Mouse (Mus musculus) liver, postnatal 0 days (tissue): Measurements from ENCODE around the gene Rbms1. TPM values are rescaled to one million over a fixed set of nuclear protein-coding genes. Genes with fewer than 3 reads are reported as not detected.

ENCODE experiments used
- ATAC-seq: fragments of 200-750 bp; cut with Nextera tagmentation; 2 replicates; pipeline ENCODE4 v1.8.0; 2017; ENCODE audit warnings: mild to moderate bottlenecking, moderate library complexity
- DNase-seq: peaks from one replicate; pipeline ENCODE4 v3.0.0-alpha.2; 2016
- H3K27ac ChIP-seq: fragments of 300-500 bp; sonication (generic); 2 replicates; pipeline ENCODE4 v1.5.1; 2014; ENCODE audit warnings: antibody characterized with exemption, moderate library complexity, mild to moderate bottlenecking, low read depth
- H3K27me3 ChIP-seq: fragments of 300-500 bp; sonication (generic); 2 replicates; pipeline ENCODE4 v1.6.1; 2014; ENCODE audit warnings: low read length, control low read depth, mixed read lengths; ENCODE audit not compliant: insufficient read depth
- H3K36me3 ChIP-seq: fragments of 300-500 bp; sonication (generic); replicated peaks from 2 replicates; pipeline ENCODE4 v1.6.1; 2014; ENCODE audit warnings: mild to moderate bottlenecking, control low read depth, low read length, moderate library complexity, mixed read lengths; ENCODE audit not compliant: insufficient read depth
- H3K4me1 ChIP-seq: fragments of 300-500 bp; sonication (generic); 2 replicates; pipeline ENCODE4 v1.6.1; 2014; ENCODE audit warnings: antibody characterized with exemption, mild to moderate bottlenecking, control low read depth; ENCODE audit not compliant: insufficient read depth
- H3K4me2 ChIP-seq: fragments of 300-500 bp; sonication (generic); 2 replicates; pipeline ENCODE4 v1.6.1; 2014; ENCODE audit warnings: low read depth, mild to moderate bottlenecking, low read length, moderate library complexity, mixed read lengths
- H3K4me3 ChIP-seq: fragments of 300-500 bp; sonication (generic); 2 replicates; pipeline ENCODE4 v1.5.1; 2014; ENCODE audit warnings: low read depth, low read length
- H3K9ac ChIP-seq: fragments of 300-500 bp; sonication (generic); replicated peaks from 2 replicates; pipeline ENCODE4 v1.6.1; 2014; ENCODE audit warnings: mild to moderate bottlenecking, moderate library complexity
- H3K9me3 ChIP-seq: fragments of 300-500 bp; sonication (generic); 2 replicates; pipeline ENCODE4 v1.6.1; 2016; ENCODE audit warnings: mild to moderate bottlenecking, control low read depth, low read length, mixed read lengths
- CTCF ChIP-seq: sonication (generic); IDR thresholded peaks from 2 replicates; pipeline ENCODE4 v1.5.1; 2016; ENCODE audit warnings: antibody characterized with exemption, low read depth
- EP300 ChIP-seq: IDR thresholded peaks from 2 replicates; pipeline ENCODE4 v1.6.1; 2016; ENCODE audit warnings: antibody characterized with exemption, low read depth, mild to moderate bottlenecking
- WGBS: fragments of 180-500 bp; shearing (Covaris S2); extraction: QIAGEN DNeasy Blood & Tissue Kit; methylation state at CpG from one replicate; pipeline ENCODE4 v1.1.7; 2014; ENCODE audit not compliant: insufficient replicate concordance; 5-methylcytosine and 5-hydroxymethylcytosine counted together
- polyA plus RNA-seq: library from polyadenylated mRNA; unstranded; fragments of >200 nt; fragmentation: Nextera tagmentation; extraction: Ambion mirVana; gene quantifications from 2 replicates; pipeline ENCODE4 v1.2.1, GENCODE M21; 2015

The Rbms1 gene
- polyA plus RNA-seq, 1 experiment from 2014 or later = 38.5 TPM

DNA sequence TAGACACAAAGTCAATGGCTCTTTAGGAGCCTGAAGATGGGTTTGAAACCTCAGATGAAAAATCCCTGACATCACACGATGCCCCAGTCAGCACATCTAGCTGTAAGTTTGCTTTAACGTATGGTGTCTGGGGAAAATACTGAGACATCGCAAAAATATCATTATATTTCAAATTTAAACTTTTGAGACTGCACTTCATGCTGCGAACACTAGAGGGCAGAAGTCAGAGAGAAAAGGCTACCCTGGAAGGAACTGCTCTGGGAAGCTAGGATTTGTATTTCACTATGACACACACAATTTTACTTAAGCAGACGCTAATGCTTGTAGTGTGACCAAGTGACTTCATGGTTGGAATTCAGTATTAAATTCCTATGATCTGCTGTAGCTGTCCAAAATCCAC lies 242.1 kb downstream of the Rbms1 start:
- ATAC-seq (no peak), DNase-seq (no peak)
- TF ChIP-seq EP300 (no peak), CTCF (peak; percentile 82)
- Histone ChIP-seq H3K4me3 (no peak overlapping the region), H3K27me3 (no peaks in the 10 kb centered on the region), H3K4me2 (no peak overlapping the region), H3K4me1 (no peaks in the 10 kb centered on the region), H3K9ac (no peak overlapping the region), H3K27ac (no peak overlapping the region), H3K36me3 (no peaks in the 10 kb centered on the region), H3K9me3 (no peaks in the 10 kb centered on the region)
- 23% methylated on average over 5 of the region's 5 CpGs for WGBS

GRCm38 (mm10) chr2:60720205-60720604 lies 242.8 kb downstream of the Rbms1 start:
- H3K4me2 ChIP-seq = no peak overlapping the region
- 69% methylated on average over 8 of the region's 8 CpGs for WGBS
- no peak overlapping the region for H3K4me3 ChIP-seq
- H3K27ac ChIP-seq = no peak overlapping the region
- H3K4me1 ChIP-seq = no peaks in the 10 kb centered on the region
- H3K27me3 ChIP-seq = no peaks in the 10 kb centered on the region
- H3K9ac ChIP-seq = no peak overlapping the region
- H3K9me3 ChIP-seq = no peaks in the 10 kb centered on the region
- H3K36me3 ChIP-seq = no peaks in the 10 kb centered on the region
- TF ChIP-seq CTCF (no peak), EP300 (no peak)
- no peak for ATAC-seq
- DNase-seq = no peak

DNA sequence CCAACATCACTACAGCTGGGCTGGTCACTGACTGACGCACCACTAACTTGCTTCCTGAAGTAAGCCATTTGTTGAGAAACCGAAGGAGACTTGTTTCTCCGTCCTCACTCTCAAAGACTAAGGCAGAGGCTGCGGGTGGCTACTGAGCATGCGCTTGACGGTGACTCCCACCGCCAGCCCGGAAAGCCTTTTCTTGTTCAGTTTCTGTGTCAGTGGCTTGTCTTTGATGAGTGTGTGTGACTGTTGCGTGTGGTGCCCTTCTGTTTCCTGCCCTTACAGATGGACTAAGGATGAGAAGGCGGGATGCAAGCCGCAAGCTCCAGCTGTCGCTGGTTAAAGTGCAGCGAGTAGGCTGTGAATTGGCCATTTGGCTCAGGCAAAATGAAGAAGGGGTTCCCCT lies 245.6 kb downstream of the Rbms1 start:
- Histone ChIP-seq H3K27ac (no peak overlapping the region), H3K36me3 (no peaks in the 10 kb centered on the region), H3K27me3 (no peaks in the 10 kb centered on the region), H3K4me2 (peak overlapping the region; percentile 38), H3K4me1 (no peaks in the 10 kb centered on the region), H3K9me3 (no peaks in the 10 kb centered on the region), H3K9ac (no peak overlapping the region), H3K4me3 (no peak overlapping the region)
- DNase-seq = no peak
- no peak for TF ChIP-seq CTCF
- no peak for TF ChIP-seq EP300
- WGBS = 53% methylated on average over 13 of the region's 13 CpGs
- no peak for ATAC-seq

DNA sequence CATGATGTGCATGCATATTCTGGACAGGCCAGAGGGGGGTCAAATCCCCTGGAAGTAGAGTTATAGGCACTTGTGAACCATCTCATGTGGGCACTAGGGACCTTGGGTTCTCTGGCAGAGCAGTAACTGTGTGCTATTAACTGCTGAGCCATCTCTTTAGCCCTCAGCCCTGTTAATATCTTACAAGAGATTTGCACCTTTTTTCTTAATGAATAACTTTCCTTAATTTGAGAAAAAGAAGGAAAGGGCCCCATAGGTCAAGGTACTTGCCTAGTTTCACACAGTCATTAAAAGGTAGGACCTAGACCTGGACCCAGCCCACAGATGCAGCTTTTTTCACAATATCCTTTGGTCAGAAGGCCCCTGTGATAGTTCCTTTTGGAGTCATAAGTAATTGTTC lies 246.4 kb downstream of the Rbms1 start:
- DNase-seq (no peak), ATAC-seq (no peak)
- H3K4me2 ChIP-seq = no peak overlapping the region
- H3K27ac ChIP-seq = no peak overlapping the region
- no peak overlapping the region for H3K4me3 ChIP-seq
- H3K27me3 ChIP-seq = no peaks in the 10 kb centered on the region
- H3K9ac ChIP-seq = no peak overlapping the region
- no peaks in the 10 kb centered on the region for H3K36me3 ChIP-seq
- no peaks in the 10 kb centered on the region for H3K4me1 ChIP-seq
- TF ChIP-seq CTCF = no peak
- TF ChIP-seq EP300 = no peak
- H3K9me3 ChIP-seq = no peaks in the 10 kb centered on the region

DNA sequence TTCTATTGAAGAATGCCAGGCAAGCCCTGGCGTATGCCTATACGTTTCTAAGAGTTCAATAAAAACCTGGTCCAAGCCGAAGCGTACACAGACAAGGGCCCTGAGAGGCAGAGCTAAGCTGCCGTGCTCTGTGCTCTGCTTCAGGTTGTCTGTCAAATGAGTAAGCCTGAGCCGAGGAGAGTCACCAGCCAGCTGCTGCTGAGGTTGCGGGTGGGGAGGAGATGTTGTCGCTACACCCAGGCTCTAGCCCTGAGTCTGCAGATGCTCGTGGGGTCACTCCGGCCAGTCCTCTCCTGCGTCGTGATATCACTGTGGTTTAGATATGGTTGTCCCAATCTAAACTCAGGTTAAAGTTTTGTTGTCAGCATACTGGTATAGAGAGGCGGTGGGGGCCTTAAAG lies 247.2 kb downstream of the Rbms1 start:
- no peak overlapping the region for H3K4me3 ChIP-seq
- ATAC-seq (no peak), DNase-seq (no peak)
- no peaks in the 10 kb centered on the region for H3K4me1 ChIP-seq
- WGBS = 77% methylated on average over 13 of the region's 13 CpGs
- H3K27me3 ChIP-seq = no peaks in the 10 kb centered on the region
- no peak overlapping the region for H3K9ac ChIP-seq
- H3K27ac ChIP-seq = no peak overlapping the region
- no peak for TF ChIP-seq CTCF
- no peak for TF ChIP-seq EP300
- no peak overlapping the region for H3K4me2 ChIP-seq
- H3K36me3 ChIP-seq = no peaks in the 10 kb centered on the region
- no peaks in the 10 kb centered on the region for H3K9me3 ChIP-seq

DNA sequence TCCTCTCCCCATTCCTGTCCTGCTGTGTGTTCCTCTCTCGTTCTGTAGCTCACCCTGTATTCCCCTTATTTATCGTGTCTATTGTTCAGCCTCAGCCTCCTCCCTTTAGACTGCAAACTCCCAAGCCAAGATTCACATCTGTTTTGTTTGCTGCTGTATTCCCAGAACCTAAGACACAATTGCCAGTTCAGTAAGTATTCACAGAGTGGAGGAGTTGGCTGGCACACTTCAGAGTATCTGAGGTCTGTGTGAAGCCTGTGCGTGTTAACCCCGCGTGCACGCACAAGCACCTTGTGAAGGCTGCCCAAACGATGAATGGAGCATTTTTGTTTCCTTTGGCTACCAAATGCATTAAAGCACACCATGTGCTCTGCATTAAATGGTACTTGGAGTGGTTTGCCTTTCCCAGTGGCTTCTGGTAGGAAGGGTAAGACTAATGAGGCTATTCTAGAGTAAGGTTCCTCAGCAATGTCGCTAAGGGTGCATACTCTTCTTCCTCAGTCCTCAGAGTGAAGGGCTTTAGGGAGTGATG lies 248.0 kb downstream of the Rbms1 start:
- no peaks in the 10 kb centered on the region for H3K4me1 ChIP-seq
- WGBS = 62% methylated on average over 8 of the region's 8 CpGs
- no peaks in the 10 kb centered on the region for H3K36me3 ChIP-seq
- H3K4me3 ChIP-seq = no peak overlapping the region
- no peaks in the 10 kb centered on the region for H3K27me3 ChIP-seq
- ATAC-seq = no peak
- DNase-seq = no peak
- H3K9ac ChIP-seq = no peak overlapping the region
- TF ChIP-seq EP300 (no peak), CTCF (no peak)
- H3K27ac ChIP-seq = no peak overlapping the region
- no peaks in the 10 kb centered on the region for H3K9me3 ChIP-seq
- H3K4me2 ChIP-seq = no peak overlapping the region

- H3K4me2 ChIP-seq = no peak overlapping the region
- DNase-seq (no peak), ATAC-seq (no peak)
- no peaks in the 10 kb centered on the region for H3K36me3 ChIP-seq
- H3K4me3 ChIP-seq = no peak overlapping the region
- WGBS = 40% methylated on average over 7 of the region's 7 CpGs
- H3K27ac ChIP-seq = no peak overlapping the region
- no peaks in the 10 kb centered on the region for H3K27me3 ChIP-seq
- H3K9ac ChIP-seq = no peak overlapping the region
- no peaks in the 10 kb centered on the region for H3K9me3 ChIP-seq
- TF ChIP-seq CTCF = no peak
- TF ChIP-seq EP300 = no peak
- no peaks in the 10 kb centered on the region for H3K4me1 ChIP-seq
These were observed 248.5 kb downstream of the Rbms1 start for GRCm38 (mm10) chr2:60714475-60714874.
